Mouse (Mus musculus) CD8-positive naive resting alpha-beta T cell, adult 2 months (primary cell): ENCODE data around the gene Hap1.
"Not testable (repeated sequence)": the region's sequence is repeated elsewhere in the genome, so short reads cannot be mapped to it uniquely, and the experiment has no call there.

Source experiments
- DNase-seq, 2 experiments: peaks; one replicate each; pipeline ENCODE4 v3.0.0; 2022; ENCODE audit warnings: low read depth in 2 of 2, low spot score in 2 of 2

Gene Hap1

DNA sequence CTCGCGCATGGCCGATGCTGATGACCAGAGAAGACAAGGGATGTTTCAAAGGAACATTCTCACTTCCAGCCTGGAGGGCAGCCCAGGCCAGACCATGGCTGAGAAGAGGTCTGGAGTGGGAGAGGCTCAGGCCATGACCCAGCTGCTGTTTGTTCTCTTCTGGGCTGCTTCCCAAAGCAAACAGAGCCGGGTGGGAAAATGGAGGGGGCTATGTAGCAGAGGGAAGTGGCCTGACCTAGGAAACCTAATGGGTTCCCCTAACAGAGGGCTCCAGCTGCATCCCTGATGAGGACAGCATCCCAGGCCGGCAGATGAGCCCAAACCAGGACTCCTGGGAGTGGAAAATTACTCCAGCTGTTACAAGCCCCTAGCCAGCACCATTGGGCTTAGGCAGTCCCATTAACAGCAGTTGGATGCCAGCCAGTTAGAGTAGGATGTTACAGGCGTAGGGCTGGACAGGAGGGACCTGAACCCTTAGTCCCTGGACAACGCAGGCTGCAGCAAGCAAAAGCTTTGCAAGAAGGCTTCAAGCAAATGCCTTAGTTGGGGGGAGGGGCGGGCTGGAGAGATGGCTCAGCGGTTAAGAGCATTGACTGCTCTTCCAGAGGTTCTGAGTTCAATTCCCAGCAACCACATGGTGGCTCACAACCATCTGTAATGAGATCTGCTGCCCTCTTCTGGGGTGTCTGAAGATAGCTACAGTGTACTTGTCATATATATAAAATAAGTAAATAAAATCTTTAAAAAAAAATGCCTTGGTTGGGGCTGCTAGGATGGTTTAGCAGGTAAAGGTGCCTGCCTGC lies 35.4 kb upstream of the Hap1 start:
- no peak for DNase-seq

DNA sequence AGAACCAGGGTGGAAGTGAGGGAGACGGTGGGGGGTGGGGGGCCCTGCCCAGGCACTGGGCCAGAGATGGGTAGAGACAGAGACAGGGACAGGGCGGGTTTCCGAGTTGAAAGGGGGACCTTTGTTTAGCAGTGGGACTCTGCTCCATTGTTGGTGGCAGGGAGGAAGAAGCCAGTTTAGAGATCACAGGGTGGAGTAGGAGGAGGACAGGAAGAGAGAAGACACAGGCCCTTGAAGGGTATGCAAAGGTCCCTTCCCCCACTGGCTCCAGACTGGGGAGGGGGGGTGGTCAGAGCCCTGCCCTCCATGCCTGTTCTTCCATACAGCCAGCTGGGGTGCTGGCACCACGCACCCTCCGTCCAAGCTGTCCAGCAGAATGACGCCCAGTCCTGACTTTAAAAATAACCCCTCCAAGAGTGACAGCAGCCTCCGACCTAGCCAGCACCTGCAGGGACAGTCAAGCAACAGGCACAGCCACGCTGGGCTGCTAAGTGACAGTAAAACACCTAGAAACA lies 34.1 kb upstream of the Hap1 start:
- DNase-seq: no peak

DNA sequence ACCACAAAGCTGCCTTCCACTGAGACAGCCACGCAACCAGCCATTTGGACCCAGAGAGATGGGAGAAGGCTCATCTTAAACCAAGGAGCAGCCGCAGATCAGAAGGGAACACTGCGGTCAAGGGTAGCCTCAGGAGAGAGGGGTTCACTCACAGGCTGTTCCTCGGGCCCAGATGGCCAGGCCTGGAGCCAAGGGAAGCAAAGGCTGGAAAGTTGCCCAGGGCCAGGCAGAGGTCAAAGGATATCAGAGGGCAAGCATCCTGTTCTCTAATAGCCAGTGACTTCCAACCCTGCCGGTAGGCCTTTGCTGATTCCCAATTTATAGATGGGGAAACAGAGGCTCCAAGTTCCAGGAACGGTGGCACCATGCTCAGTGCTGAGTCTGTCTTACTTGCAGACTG lies 32.7 kb upstream of the Hap1 start:
- no peak for DNase-seq

DNA sequence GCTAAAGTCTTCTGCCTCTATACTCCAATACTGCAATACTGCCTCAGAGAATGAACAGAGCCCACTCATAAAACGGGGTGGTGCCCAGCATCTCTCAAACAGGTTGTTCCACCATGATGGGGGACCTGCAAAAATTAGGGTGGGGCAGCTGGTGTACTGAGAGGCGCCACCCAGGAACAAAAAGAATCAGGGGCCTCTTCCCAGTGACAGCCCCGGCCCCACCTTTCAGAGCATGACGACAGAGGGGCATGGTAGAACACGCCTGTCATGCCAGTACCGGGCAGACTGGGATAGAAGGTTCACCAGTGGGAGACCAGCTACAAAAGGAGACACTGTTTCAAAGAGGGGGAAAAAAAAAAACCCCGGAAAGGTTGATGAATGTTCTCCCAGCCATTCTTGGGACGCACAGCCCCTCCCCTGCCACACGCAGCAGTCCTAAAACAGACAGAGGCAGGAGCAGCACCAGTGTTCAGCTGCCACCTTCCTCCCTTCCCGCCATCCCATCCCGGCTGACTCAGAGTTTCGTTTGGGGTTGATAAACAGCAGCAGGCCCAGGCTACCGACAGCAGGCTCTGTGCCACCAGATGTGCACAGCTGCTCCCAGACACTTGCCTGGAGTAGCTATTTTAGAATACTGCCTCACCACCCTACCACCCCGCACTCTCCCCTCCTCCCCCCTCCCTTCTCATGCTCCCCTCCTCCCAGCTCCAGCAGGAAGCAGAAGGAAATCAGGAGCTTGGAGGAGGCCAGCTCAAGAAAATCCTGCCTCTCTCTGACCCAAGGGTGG lies 31.9 kb upstream of the Hap1 start:
- DNase-seq: no peak

DNA sequence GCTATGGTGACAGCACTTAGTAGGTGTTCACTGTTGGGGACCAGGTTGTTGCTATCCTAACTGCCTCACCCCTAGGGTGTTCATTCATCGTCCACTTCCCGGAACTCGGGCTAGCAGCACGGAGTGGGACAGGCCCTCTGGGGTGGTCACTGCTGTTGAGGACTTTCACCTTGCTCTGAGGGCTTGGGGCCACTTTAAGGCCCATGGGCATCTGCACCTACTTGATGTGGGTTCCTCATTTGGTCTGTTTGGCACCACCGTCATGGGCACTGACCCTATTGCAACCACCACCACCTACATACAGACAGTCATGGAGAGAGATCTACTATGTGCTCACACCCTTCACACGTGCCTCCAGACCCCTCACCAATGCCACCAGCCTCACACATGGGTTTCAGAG lies 31.2 kb upstream of the Hap1 start:
- no peak for DNase-seq

DNA sequence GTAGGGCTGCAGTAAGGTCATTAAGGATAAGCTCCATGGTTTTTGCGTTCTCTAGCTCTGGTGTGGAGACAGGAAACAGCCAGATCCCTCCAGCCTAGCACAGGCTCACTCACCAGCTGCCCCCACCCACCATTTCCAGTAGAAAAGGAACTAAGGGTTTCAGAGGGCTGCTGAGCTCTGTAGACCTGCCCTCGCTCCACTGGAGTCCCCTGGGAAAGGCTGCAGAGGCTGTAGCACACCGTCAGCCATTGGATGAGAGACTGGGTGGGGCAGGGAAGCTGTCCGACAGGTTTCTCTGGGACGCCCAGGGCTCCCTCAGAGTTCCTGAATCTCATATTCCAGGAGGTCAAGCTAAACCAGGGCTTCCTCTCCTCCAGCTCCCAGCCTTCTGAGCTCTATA lies 30.7 kb upstream of the Hap1 start:
- no peak for DNase-seq

DNA sequence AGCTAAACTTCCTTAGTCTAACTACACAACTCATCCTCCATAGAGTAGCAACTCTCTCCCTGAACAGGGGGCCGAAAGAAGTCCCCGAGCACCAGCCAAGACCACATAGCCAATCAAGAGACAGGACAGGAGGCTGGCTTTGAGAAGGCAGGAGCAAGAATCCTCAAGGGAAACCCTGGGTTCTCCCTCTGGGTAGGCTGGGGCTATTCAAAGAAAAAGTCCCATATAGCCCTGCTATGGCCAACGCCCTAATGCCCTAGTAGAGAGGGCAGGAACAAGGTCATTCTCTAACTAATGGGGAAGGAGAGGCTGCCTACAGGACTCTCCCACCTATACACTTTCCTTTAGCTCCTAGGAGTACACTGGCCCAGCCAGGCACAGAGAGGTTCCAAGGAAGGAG lies 29.1 kb upstream of the Hap1 start:
- DNase-seq: no peak

DNA sequence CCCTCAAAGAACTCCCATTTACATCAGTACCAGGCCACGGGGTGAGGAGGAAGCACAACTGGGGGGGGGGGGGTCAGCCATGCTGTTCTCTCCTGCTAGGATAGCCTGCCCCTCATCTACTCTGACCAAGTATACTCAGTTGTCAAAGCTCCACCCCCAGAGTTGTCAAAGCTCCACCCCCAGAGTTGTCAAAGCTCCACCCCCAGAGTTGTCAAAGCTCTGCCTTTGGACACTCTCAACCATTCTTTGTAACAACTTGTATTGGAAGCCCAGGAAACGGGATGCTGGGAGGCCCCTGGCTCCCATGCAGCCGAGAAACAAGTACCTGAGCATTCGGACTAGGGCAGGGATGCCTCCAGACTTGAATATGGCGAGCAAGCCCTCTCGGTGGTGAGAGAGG lies 26.8 kb upstream of the Hap1 start:
- DNase-seq: no peak

DNA sequence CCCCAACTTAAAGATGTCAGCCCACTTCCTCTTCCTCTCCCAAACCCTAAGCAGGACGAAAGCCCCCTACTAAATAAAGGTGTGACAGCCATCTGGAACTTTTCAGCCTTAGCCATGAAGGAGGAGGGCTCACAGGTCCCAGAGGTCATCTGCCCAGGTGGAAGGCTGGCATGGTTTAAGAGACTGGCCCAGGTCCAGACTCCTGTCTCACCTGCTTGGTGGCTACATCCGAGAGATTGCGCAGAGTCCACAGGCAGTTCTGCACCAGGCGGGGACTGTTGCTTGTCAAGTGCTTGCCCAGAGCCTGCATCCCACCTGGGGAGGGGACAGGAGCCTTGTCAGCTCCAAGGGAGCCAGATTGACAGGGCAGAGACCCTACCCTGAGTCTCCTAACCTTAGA lies 23.4 kb upstream of the Hap1 start:
- no peak for DNase-seq

DNA sequence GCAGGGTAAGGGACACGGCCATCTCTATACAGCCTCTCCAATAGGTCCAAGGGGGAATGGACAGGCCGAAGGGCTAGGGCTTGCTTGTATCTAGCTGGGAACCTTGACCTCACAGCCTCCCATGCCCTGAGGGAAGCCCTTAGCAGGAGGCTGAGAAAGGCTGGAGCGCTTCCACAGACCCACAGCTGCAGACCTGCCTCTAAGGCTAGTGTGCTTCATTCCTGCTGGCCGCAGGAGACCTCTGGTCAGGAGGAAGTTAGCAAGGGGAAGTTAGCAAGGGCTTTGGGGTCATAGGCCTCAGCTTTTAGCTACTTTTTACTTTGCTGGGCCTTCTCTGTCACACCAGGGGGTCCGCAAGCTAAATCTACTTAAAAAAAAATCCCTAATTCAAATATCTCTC lies 22.5 kb upstream of the Hap1 start:
- no peak for DNase-seq

DNA sequence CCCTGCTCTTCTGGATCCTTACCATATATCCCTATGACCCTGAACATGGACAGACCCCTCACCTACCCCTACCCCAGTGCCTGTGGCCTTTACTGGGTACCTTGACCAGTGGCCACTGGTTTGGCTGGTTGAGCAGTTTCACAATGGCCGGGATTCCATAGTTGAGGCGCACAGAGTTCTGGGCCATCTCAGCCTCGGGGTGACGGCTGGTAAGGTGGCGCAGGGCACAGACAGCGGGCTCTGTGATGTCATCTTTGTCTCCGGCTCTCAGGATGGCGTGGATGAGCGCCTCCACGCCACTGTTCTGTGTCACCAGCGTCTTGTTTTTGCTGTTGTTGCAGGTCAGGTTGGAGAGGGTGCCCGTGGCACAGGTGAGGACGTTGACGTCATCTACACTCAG lies 22.1 kb upstream of the Hap1 start:
- DNase-seq: no peak

DNA sequence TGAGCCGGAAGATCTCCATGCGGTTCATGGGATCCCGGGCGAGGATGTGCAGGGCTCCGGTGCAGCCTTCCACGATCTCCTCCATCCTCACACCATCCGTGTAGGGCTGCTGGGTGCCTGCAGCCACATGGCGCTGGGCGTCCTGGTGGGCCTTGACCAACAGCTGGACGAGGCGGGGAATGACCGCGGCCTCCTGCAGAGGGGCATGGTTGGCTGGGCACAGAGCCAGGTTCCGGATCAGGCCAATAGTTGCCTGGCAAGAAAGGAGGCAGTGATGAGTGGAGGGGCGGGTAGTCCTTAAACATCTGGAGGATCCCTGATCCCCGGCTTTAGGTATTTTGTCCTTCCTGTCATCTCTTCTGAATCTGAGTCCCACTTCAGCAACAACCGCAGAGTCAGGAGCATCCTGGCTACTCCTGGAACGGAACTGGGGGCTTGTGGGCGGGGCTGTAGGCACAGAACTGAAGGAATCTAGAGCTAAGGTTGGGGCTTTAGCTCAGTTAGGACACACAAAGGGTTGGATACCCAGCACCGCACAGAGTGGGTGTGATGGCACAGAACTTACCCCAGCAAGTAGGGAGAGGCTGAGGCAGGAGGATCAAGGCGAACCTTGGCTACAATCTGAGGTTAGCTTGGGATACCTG lies 20.9 kb upstream of the Hap1 start:
- no peak for DNase-seq

DNA sequence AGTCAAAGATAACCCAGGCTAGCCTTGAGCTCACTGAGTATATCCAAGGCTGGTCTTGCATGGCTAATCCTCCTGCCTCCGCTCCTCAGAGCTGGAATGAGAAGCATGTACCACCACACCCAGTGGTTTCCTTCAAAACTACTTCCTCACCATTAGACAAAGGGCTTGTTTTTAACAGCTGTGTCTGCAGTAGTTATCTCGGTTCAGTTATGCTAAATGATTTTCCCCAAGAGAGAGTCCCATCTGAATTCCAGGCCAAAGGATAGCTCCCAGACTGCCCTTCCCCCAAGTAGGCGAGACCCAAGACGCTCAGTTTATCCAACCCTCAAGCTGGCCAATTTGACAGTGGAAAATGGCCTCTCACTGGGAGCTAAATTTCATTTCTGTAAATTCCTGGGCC lies 20.1 kb upstream of the Hap1 start:
- DNase-seq: no peak

DNA sequence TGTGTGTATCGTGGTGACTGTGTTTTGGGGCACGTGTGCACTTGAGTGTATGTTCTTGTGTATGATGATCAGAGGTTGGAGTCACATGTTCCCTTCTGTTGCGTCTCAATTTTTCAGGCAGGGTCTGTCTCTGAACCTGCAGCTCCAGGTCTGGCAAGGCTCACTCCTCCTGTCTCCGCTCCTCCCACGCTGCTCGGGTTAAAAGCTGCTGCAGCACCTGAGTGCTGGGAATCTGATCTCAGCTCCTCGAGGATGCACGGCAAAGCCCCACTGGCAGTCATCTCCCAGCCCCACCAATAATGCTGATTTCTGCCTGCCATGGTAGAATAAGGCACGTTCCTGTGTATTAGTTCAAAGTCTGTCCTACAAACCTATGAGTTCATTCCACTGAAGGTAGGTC lies 19.2 kb upstream of the Hap1 start:
- no peak for DNase-seq

DNA sequence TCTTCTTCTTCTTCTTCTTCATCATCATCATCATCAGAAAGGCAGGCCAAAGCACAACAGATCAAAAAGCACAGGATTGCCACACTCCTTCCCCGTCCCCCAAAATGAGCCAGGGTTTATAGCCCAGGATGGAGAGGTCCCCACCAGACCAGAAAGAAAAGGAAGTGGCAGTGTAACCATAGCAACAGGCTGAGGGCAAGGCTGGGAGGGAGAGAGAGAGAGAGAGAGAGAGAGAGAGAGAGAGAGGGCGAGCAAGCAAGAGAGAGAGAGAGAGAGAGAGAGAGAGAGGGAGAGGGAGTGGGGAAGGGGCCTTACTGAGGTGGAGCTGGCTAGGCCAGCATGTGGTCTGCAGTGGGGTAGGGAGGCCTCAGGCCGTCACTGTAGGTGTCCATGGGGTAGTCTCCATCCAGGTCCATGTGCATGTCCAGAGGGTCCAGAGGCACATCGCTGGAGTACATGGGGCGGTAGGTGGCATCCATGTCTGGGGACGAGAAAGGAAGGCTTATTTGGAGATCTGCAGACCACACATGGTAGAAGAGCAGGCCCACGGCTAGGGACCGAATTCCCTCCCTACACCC lies 16.1 kb upstream of the Hap1 start:
- DNase-seq: no peak

DNA sequence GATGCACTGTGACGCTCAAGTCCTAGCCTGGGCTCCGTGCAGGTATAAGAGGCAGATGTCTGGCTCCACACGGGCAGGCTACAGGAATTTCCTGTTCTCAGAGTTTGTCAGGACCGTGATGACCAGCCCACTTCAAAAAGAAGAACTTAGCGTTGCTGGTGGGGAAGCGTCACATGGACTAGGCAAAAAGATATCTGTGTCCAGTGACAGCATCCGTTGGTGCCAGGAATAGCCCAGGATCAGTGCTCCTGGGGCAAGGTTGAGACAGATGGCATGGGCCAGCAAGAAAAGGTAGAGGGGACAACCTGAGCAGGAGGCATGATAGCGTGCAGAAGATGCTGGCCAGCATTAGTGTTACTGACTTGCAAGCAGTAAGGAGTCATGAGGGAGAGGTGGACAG lies 13.9 kb upstream of the Hap1 start:
- DNase-seq: no peak

DNA sequence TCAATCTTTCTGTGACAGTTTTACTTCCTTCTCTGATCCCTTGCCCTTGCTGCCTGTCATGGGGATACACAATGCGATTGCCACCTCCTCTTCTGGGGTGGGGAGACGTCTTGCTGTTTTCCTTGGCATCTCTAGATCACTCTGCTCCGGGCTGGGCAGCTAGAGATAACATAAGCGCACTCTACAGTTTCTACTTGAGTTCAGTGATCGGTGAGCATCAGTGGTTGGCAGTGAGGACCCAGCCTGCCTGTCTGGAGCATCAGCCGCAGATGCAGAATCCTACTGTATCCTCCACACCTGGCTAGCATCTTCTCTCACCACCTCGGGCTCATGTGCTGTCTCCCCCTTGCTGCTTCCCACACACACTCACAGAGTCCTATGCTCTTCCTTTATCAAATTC lies 13.2 kb upstream of the Hap1 start:
- no peak for DNase-seq

DNA sequence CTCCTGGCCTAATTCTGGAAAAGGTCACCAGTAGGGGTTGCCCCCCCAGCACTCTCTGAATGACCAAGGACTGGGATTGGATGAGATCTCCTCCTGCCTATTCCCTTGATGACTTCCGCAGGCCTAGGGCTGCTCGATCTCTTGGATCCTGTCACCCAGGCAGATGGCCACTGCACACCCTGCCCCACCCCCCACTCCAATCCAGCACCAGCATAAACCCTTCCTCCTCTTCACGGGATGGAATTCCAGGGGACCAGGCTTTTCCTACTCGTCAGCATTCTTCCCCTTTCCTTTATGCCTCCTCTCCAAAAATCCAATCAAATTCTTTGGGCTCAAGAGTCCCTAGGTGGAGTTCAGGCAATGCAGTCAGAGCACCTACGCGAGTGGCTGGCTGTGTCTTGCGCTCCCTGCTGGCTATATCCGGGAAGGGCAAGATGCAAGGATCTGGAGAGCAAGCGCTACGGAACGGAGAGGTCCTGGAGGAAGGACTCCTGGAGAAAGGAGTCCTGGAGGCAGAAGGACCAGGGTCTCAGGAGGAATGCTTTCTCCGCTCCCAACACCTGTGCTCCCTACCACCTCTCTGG lies 7.1 kb upstream of the Hap1 start:
- DNase-seq: peak; percentile 35 to 55

DNA sequence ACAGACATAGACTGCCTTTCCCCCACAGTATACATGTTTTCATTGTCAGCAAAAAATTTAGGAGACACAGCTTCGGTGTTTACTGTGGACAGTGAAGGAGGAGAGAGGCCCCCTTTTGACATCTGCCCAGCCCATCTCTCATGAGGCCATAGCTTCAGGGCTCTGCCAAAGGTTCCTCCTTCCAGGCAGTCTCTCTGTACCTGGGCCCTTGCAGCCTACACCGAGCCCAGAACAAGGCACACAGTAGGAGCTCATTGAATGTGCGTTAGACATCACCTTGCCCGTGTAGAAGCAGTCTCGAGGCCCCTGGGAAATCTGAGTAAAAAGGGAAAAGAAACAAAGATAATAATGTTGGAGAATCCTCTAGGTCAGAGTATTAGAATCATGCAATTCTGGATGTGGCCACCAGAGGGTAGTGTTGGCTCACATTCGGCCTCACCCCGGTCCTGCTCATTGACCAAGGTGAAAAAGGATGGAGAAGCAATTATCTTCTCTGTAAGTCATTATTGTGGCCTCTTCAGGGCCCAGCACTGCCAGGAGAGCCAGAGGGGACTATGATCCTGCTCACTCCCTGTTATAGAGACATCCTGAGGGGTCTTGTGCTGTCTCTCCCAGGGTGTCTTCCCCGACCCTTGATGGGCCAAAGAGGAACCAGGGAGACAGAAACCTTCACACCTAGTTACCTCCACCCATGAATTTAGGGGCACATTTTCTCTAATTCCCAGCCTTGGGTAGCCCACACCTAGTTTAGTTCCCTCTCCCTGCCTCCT lies 6.5 kb upstream of the Hap1 start:
- DNase-seq: peak; percentile 69 to 80

DNA sequence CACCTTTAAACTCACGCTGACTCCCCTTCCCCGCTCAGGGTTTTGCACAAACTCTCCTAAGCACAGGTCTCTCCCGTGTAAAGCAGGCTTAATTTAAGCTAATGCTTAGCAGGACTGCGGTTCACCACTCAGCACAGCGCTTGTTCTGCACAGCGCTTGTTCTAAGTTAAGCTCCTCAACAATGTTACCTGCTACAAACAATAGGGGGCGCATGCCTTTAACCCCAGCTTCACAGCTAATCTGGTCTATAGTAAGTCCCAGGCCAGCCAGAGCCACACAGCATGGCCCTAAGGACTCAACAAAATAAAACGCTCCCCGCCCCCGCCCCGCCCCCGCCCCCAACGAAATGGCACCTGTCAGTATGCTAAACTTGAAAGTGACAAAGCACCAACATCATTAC lies 5.1 kb upstream of the Hap1 start:
- not testable (repeated sequence) for DNase-seq

DNA sequence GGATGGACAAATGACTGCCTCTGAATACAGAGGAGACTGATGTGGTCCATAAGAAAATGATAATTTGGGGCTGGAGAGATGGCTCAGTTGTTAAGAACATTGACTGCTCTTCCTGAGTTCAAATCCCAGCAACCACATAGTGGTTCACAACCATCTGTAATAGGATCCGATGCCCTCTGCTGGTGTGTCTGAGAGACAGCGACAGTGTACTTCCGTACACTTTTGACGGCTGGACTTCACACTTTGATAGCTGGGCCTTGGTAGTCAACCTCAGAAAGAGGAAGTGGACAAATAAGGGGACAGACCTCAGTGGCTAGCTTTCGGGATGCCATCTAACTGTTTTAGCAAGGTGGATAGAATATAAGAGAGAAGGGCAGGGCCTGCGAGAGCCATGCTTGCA lies 4.2 kb upstream of the Hap1 start:
- DNase-seq: no peak
